Mouse (Mus musculus): Measurements from ENCODE around the gene Plagl1. TPM values are rescaled to one million over a fixed set of nuclear protein-coding genes. Genes with fewer than 3 reads are reported as not detected.

The Plagl1 gene
- polyA plus RNA-seq, 1 experiment from 2014 or later, result 34.7 TPM

Other genes starting within 250 kb of the Plagl1 start
- 19.7 and 21.1 TPM in 2 replicates for gene Utrn, start 191.1 kb upstream of the Plagl1 start, polyA plus RNA-seq (2015; fragmentation: Nextera tagmentation; extraction: Ambion mirVana)
- gene Stx11, start 96.2 kb upstream of the Plagl1 start, polyA plus RNA-seq (2015; fragmentation: Nextera tagmentation; extraction: Ambion mirVana), result 1.4 and 1.7 TPM in 2 replicates
- 21.6 and 21.9 TPM in 2 replicates for gene Sf3b5, start 55.2 kb upstream of the Plagl1 start, polyA plus RNA-seq (2015; fragmentation: Nextera tagmentation; extraction: Ambion mirVana)
- not detected in 2 replicates for gene Zc2hc1b, start 117.5 kb downstream of the Plagl1 start, polyA plus RNA-seq (2015; fragmentation: Nextera tagmentation; extraction: Ambion mirVana)
- 30.9 and 33.7 TPM in 2 replicates for gene Ltv1, start 132.7 kb downstream of the Plagl1 start, polyA plus RNA-seq (2015; fragmentation: Nextera tagmentation; extraction: Ambion mirVana)

All from midbrain, embryonic 15.5 days (tissue).